Mouse (Mus musculus): ENCODE measurements around the gene Usp12. TPM values are rescaled to one million over a fixed set of nuclear protein-coding genes. Genes with fewer than 3 reads are reported as not detected.

Usp12 gene
- total and polyA plus RNA-seq, 3 experiments, result 6.0 to 17.2 (median 16.8) TPM

GRCm38 (mm10) chr5:146838836-146839648 is 44.2 kb upstream of the Usp12 start:
- H3K79me2 ChIP-seq (replicated peaks; ENCODE audit: control insufficient read depth, insufficient read depth, low read length), result no peaks in the 10 kb centered on the region
- intact Hi-C loops (cut with DNase I), result loop anchor here (10.0 kb wide), 2 partner anchors 64 to 236 kb away; partner anchors contain the start of genes Lnx2 and Polr1d
- TF ChIP-seq POLR2A (IDR thresholded peaks at IDR 0.05; ENCODE audit: insufficient read depth, low read depth, low read length) (no peak), CTCF (IDR thresholded peaks at IDR 0.05) (no peak), EP300 (IDR thresholded peaks at IDR 0.05; ENCODE audit: insufficient read depth, low read depth, low read length) (no peak)
- H3K9ac ChIP-seq (ENCODE audit: low read depth, low read length), result no peak overlapping the region
- no peak overlapping the region for H3K4me3 ChIP-seq
- WGBS, result 62% methylated on average over 12 of the region's 12 CpGs
- no peaks in the 10 kb centered on the region for H3K27me3 ChIP-seq (ENCODE audit: control insufficient read depth, insufficient read depth, low read length)
- no peak for DNase-seq
- no peak overlapping the region for H3K27ac ChIP-seq
- no peaks in the 10 kb centered on the region for H3K4me1 ChIP-seq (ENCODE audit: control insufficient read depth, insufficient read depth, low read length)
- peaks cover 13% of the 10 kb centered on the region for H3K36me3 ChIP-seq (ENCODE audit: control insufficient read depth, insufficient read depth, low read length)

GRCm38 (mm10) chr5:146837967-146838720 is 43.3 kb upstream of the Usp12 start:
- Histone ChIP-seq H3K9ac (ENCODE audit: low read depth, low read length) (no peak overlapping the region), H3K4me1 (ENCODE audit: control insufficient read depth, insufficient read depth, low read length) (peaks cover 2% of the 10 kb centered on the region; the same call in 1 of the 2 replicates), H3K4me3 (no peak overlapping the region), H3K27ac (no peak overlapping the region), H3K27me3 (ENCODE audit: control insufficient read depth, insufficient read depth, low read length) (no peaks in the 10 kb centered on the region), H3K79me2 (replicated peaks; ENCODE audit: control insufficient read depth, insufficient read depth, low read length) (no peaks in the 10 kb centered on the region), H3K36me3 (ENCODE audit: control insufficient read depth, insufficient read depth, low read length) (peaks cover 17% of the 10 kb centered on the region)
- intact Hi-C loops (cut with DNase I), result loop anchor here (10.0 kb wide), 2 partner anchors 63 to 237 kb away; partner anchors contain the start of genes Lnx2 and Polr1d
- TF ChIP-seq EP300 (IDR thresholded peaks at IDR 0.05; ENCODE audit: insufficient read depth, low read depth, low read length) (no peak), CTCF (IDR thresholded peaks at IDR 0.05) (no peak), POLR2A (IDR thresholded peaks at IDR 0.05; ENCODE audit: insufficient read depth, low read depth, low read length) (no peak)
- WGBS, result 62% methylated on average over 7 of the region's 7 CpGs
- DNase-seq, result no peak

GRCm38 (mm10) chr5:146834959-146835358 is 40.2 kb upstream of the Usp12 start:
- no peak overlapping the region for H3K4me3 ChIP-seq
- intact Hi-C loops (cut with DNase I), result loop anchor here (5.0 to 10.0 kb wide), 3 partner anchors 60 to 240 kb away; partner anchors contain the start of genes Lnx2 and Polr1d

GRCm38 (mm10) chr5:146833673-146834201 is 38.9 kb upstream of the Usp12 start:
- DNase-seq, result no peak
- no peaks in the 10 kb centered on the region for H3K79me2 ChIP-seq (replicated peaks; ENCODE audit: control insufficient read depth, insufficient read depth, low read length)
- peak overlapping the region; percentile 100 for H3K27ac ChIP-seq
- peaks cover 2% of the 10 kb centered on the region; the same call in 1 of the 2 replicates for H3K4me1 ChIP-seq (ENCODE audit: control insufficient read depth, insufficient read depth, low read length)
- intact Hi-C loops (cut with DNase I), result loop anchor here (1.0 to 10.0 kb wide), 5 partner anchors 12 to 241 kb away; partner anchors contain the start of genes Lnx2, Polr1d, Rasl11a and Usp12
- WGBS, result 16% methylated on average over 8 of the region's 8 CpGs
- peaks cover 17% of the 10 kb centered on the region for H3K36me3 ChIP-seq (ENCODE audit: control insufficient read depth, insufficient read depth, low read length)
- H3K27me3 ChIP-seq (ENCODE audit: control insufficient read depth, insufficient read depth, low read length), result no peaks in the 10 kb centered on the region
- peak overlapping the region; percentile 65 for H3K4me3 ChIP-seq
- peak overlapping the region; percentile 94 for H3K9ac ChIP-seq (ENCODE audit: low read depth, low read length)
- no peak for TF ChIP-seq CTCF (IDR thresholded peaks at IDR 0.05)
- TF ChIP-seq POLR2A (IDR thresholded peaks at IDR 0.05; ENCODE audit: insufficient read depth, low read depth, low read length), result no peak

More at GRCm38 (mm10) chr5:146834959-146835358, 40.2 kb upstream of the Usp12 start:
- H3K27ac ChIP-seq, result no peak overlapping the region
- no peak overlapping the region for H3K9ac ChIP-seq (ENCODE audit: low read depth, low read length)
- H3K36me3 ChIP-seq (ENCODE audit: control insufficient read depth, insufficient read depth, low read length), result peaks cover 17% of the 10 kb centered on the region
- no peak for DNase-seq
- no peaks in the 10 kb centered on the region for H3K79me2 ChIP-seq (replicated peaks; ENCODE audit: control insufficient read depth, insufficient read depth, low read length)
- peaks cover 2% of the 10 kb centered on the region; the same call in 1 of the 2 replicates for H3K4me1 ChIP-seq (ENCODE audit: control insufficient read depth, insufficient read depth, low read length)
- 81% methylated on average over 8 of the region's 8 CpGs for WGBS
- TF ChIP-seq EP300 (IDR thresholded peaks at IDR 0.05; ENCODE audit: insufficient read depth, low read depth, low read length) (no peak), CTCF (IDR thresholded peaks at IDR 0.05) (no peak), POLR2A (IDR thresholded peaks at IDR 0.05; ENCODE audit: insufficient read depth, low read depth, low read length) (no peak)
- no peaks in the 10 kb centered on the region for H3K27me3 ChIP-seq (ENCODE audit: control insufficient read depth, insufficient read depth, low read length)

DNA sequence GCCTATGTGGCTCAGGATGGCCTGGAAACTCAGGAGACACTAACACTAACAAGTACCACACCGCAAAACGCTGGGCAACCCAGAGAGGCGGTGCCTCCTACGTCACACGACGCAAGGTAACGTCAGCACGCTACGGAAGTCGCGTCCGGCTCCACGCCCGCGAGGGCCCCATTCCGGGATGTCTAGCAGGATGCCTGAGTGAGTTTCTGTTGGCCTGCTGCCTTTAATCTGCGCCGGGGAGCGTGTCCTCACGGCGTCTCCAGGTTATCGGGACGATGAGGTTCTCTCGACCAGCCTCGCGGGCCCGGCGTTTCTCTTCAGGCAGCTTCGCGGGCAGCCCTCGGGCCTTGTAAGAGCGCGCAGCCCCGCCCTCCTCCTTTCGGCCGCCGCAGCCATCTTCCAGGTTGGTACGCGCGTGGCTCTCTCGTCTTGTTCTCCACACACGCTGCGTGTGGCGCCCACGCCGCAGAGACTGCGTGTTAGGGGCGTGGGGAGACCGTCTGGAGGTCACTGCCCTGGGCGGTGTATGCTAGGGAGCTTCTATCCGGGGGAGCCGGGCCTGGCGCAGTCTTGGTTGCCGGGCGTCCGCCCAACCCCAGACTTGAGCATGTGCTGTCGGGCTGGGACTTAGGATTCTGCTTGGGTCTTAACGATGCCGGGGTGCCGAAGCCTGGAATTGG is 38.1 kb upstream of the Usp12 start, which contains the start of gene Rpl21:
Rpl21 (plus strand) TSS at position 122 of the 680 bp plus-strand sequence.
- H3K4me3 ChIP-seq, result peak within 1 kb of the TSS; percentile 65
- DNase-seq, result peak; percentile 96 to 97
- H3K27ac ChIP-seq, result peak within 1 kb of the TSS; percentile 100
- peak; percentile 94 for TF ChIP-seq POLR2A (IDR thresholded peaks at IDR 0.05; ENCODE audit: insufficient read depth, low read depth, low read length)
- TF ChIP-seq CTCF (IDR thresholded peaks at IDR 0.05), result no peak
- TF ChIP-seq EP300 (IDR thresholded peaks at IDR 0.05; ENCODE audit: insufficient read depth, low read depth, low read length), result peak; percentile 69
- no peaks in the 10 kb centered on the region for H3K79me2 ChIP-seq (replicated peaks; ENCODE audit: control insufficient read depth, insufficient read depth, low read length)
- H3K9ac ChIP-seq (ENCODE audit: low read depth, low read length), result peak within 1 kb of the TSS; percentile 94
- no peaks in the 10 kb centered on the region for H3K27me3 ChIP-seq (ENCODE audit: control insufficient read depth, insufficient read depth, low read length)
- H3K4me1 ChIP-seq (ENCODE audit: control insufficient read depth, insufficient read depth, low read length), result peaks cover 2% of the 10 kb centered on the region; the same call in 1 of the 2 replicates
- peaks cover 17% of the 10 kb centered on the region for H3K36me3 ChIP-seq (ENCODE audit: control insufficient read depth, insufficient read depth, low read length)
- intact Hi-C loops (cut with DNase I), result loop anchor here (1.0 to 10.0 kb wide), 5 partner anchors 12 to 242 kb away; partner anchors contain the start of genes Lnx2, Polr1d, Rasl11a and Usp12
- under 1% methylated on average over 60 of the region's 60 CpGs for WGBS
